Mouse (Mus musculus) testis, adult 10 weeks (tissue): ENCODE data around the gene Mnx1. TPM values are rescaled to one million over a fixed set of nuclear protein-coding genes. Genes with fewer than 3 reads are reported as not detected.

Experiments
- polyA plus RNA-seq: library from polyadenylated mRNA; stranded (reverse); fragments of 350-450 nt; fragmentation: Illumina TruSeq; extraction: RNeasy Lipid Tissue Mini Kit (QIAGEN cat#74804); gene quantifications from one replicate; pipeline ENCODE4 v1.2.3, GENCODE M21; 2014; ENCODE audit warnings: low read depth, low replicate concordance

Mnx1 gene
- polyA plus RNA-seq = not detected

DNA sequence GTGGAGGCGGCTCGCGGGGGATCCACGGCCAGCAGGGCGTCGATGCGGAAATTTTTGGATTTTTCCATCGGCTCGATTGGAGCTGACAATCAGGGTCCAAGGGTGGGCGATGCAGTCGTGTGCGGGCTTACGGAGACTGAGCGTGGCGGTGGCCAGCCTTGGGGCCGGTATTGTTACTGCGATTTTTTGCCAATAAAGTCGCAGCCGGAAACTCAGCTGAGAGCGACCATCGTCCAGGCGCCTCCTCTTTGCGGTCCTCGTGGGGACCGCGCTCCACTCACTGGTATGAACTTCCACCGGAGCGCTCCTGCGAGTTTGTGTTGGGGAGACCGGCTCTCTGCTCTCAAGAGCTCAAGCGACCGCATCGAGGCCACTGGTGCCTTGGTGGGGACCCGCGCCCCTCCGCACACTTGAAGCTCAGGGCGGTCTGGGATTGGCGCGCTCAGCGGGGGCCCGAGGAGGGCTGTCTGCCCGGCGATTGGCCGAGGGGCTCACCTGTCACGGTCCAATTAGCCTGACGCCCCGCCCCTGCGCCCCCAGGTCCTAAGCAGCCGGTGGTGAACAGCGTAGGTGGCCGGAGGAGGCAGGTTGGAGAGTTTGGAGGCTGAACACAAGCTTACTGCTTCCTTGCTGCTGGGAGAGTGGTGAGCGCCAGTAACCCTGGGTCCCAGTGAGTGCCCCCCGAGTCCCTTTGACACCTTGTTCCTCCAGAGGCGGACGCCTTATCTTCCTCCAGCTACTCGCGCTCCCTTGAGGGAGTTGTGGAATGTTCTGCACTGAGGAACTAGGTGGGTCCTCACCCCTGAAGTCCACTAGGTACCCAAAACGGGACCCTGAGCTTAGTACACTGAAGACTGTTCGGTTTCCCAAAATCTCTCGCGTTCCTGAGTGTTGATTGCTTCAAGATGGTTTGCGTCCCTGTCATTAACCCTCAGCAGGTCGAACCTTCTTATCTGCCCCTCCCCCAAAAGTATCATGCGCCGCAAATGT is at the start of gene Mnx1:
Gene Mnx1, minus strand, starts transcription at position 263 of the 990 bp plus-strand sequence.

DNA sequence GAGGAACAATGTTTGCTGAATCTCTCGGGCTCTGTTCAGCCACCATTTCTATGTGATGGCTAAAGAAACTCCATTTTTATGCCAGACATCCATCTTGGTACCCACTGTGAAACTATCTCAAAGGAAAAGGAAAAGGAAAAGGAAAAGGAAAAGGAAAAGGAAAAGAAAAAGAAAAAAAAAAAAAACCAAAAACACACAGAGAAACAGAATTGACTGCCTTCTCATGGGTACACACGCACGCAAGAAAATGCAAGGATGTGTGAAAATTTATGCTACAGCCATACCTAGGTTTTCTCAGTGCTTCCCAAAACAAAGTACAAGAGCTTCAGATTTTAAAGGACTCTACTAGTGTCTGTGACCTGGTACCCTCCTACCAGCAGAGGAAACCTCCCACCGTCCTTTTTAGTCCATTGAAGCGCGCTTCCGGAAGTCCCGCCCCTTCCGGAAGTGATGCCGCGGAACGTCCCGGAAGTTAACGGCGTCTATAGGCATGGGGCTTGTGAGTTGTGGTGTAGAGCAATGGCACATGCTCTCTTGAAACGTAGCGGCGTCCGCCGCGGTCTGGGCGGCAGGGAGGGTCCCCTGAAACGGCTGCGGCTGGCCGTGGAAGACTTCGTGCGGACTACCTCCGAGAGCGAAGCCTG is 43.9 kb downstream of the Mnx1 start, which contains the start of gene Nom1:
Gene Nom1, plus strand, starts transcription at position 437 of the 644 bp plus-strand sequence.

Other genes with a start within 250 kb of the Mnx1 start
- gene Lmbr1, start 100.1 kb downstream of the Mnx1 start, polyA plus RNA-seq = 64.8 TPM
- gene Nom1, start 43.8 kb downstream of the Mnx1 start, polyA plus RNA-seq = 9.7 TPM
- 77.2 TPM for gene Ube3c, start 90.8 kb upstream of the Mnx1 start, polyA plus RNA-seq